ENCODE assay signal across 8 mouse cellular contexts in genomic region chr1:52113666-52114069, GRCm38 (mm10). TPM values are rescaled to one million over a fixed set of nuclear protein-coding genes. Genes with fewer than 3 reads are reported as not detected.
DNase-seq lines count a peak whose midpoint lies in the region; ATAC-seq lines count a peak whose summit lies in the region.

No protein-coding gene starts in this region.

- WGBS in heart, embryonic 13.5 days, result under 1% methylated on average over 32 of the region's 32 CpGs
- WGBS in liver, embryonic 12.5 days (ENCODE audit: insufficient replicate concordance), result 0% methylated on average over 32 of the region's 32 CpGs
- under 1% methylated on average over 32 of the region's 32 CpGs for WGBS in stomach, embryonic 15.5 days

- peak overlapping the region; percentile 76 for H3K9ac ChIP-seq in heart, embryonic 13.5 days
- H3K9ac ChIP-seq in liver, embryonic 12.5 days, result peak overlapping the region; percentile 68
- H3K9ac ChIP-seq in stomach, embryonic 15.5 days, result no peak overlapping the region

- peak overlapping the region; percentile 47 for H3K4me3 ChIP-seq in heart, embryonic 13.5 days
- peak overlapping the region; percentile 66 for H3K4me3 ChIP-seq in liver, embryonic 12.5 days
- H3K4me3 ChIP-seq in stomach, embryonic 15.5 days (replicated peaks), result peak overlapping the region; percentile 36

- no peaks in the 10 kb centered on the region for H3K9me3 ChIP-seq in heart, embryonic 13.5 days
- H3K9me3 ChIP-seq in liver, embryonic 12.5 days (replicated peaks), result no peaks in the 10 kb centered on the region
- H3K9me3 ChIP-seq in stomach, embryonic 15.5 days, result no peaks in the 10 kb centered on the region

- ATAC-seq in erythroid progenitor cell, adult 5-6 weeks (replicated peaks; ENCODE audit: low FRiP score, poor library complexity, severe bottlenecking), result peak; percentile 98
- peak; percentile 88 for ATAC-seq in heart, embryonic 13.5 days (ENCODE audit: extremely low read depth, insufficient number of reproducible peaks, low FRiP score, low TSS enrichment)
- peak; percentile 96 for ATAC-seq in liver, embryonic 12.5 days
- peak; percentile 96 for ATAC-seq in stomach, embryonic 15.5 days (ENCODE audit: insufficient read depth, low FRiP score, low read depth)

- no peaks in the 10 kb centered on the region for H3K36me3 ChIP-seq in heart, embryonic 13.5 days
- H3K36me3 ChIP-seq in liver, embryonic 12.5 days, result no peaks in the 10 kb centered on the region
- H3K36me3 ChIP-seq in stomach, embryonic 15.5 days, result no peaks in the 10 kb centered on the region

- peak overlapping the region; percentile 69 for H3K4me2 ChIP-seq in heart, embryonic 13.5 days
- H3K4me2 ChIP-seq in liver, embryonic 12.5 days, result peak overlapping the region; percentile 87
- H3K4me2 ChIP-seq in stomach, embryonic 15.5 days, result peak overlapping the region; percentile 53

- peaks cover 9% of the 10 kb centered on the region for H3K4me1 ChIP-seq in heart, embryonic 13.5 days
- peaks cover 15% of the 10 kb centered on the region for H3K4me1 ChIP-seq in liver, embryonic 12.5 days
- no peaks in the 10 kb centered on the region for H3K4me1 ChIP-seq in stomach, embryonic 15.5 days

- no peaks in the 10 kb centered on the region; the same call in 1 of the 2 replicates for H3K27me3 ChIP-seq in heart, embryonic 13.5 days (replicated peaks)
- no peaks in the 10 kb centered on the region for H3K27me3 ChIP-seq in liver, embryonic 12.5 days (replicated peaks)
- H3K27me3 ChIP-seq in stomach, embryonic 15.5 days (replicated peaks), result no peaks in the 10 kb centered on the region

- peak; percentile 98 for DNase-seq in CD4-positive helper T cell, adult 2 months (ENCODE audit: low read depth, low spot score)
- peak; percentile 93 for DNase-seq in brain, embryonic 18.5 days (ENCODE audit: low read depth, low spot score)
- peak; percentile 99 for DNase-seq in kidney, postnatal 10 days
- peak; percentile 98 to 99 for DNase-seq in natural killer cell, adult 2 months (ENCODE audit: low spot score in 2 of 2)

- H3K27ac ChIP-seq in heart, embryonic 13.5 days (replicated peaks), result peak overlapping the region; percentile 76
- H3K27ac ChIP-seq in liver, embryonic 12.5 days, result peak overlapping the region; percentile 68
- peak overlapping the region; percentile 69 for H3K27ac ChIP-seq in stomach, embryonic 15.5 days

RNA-seq across cellular contexts. Expression of gene Stat1, which starts 5.6 kb away (rescaled TPM):
- 89.0 and 111 TPM in 2 replicates for total RNA-seq in erythroid progenitor cell, adult 5-6 weeks (2015; ENCODE audit: low replicate concordance)
- 64.0 and 70.7 TPM in 2 replicates for total RNA-seq in erythroid progenitor cell, adult 5-6 weeks (2017; ENCODE audit: low replicate concordance)
- 27.2 and 31.9 TPM in 2 replicates for polyA plus RNA-seq in heart, embryonic 13.5 days (2015; fragmentation: Nextera tagmentation; extraction: Ambion mirVana)
- 15.2 and 17.0 TPM in 2 replicates for polyA plus RNA-seq in liver, embryonic 12.5 days (2016; fragmentation: Nextera tagmentation; extraction: Ambion mirVana)
- polyA plus RNA-seq in stomach, embryonic 15.5 days (2015; fragmentation: Nextera tagmentation; extraction: Ambion mirVana), result 24.9 and 25.1 TPM in 2 replicates

Comparison
In these comparisons a context has a peak if more than half of its experiments do, and no peak if none do; other contexts are left out.
1. Peak in every context shown above with its lines: DNase-seq, ATAC-seq, H3K4me3 ChIP-seq and H3K27ac ChIP-seq.